Mouse (Mus musculus): Measurements from ENCODE around the gene Isoc2a. TPM values are rescaled to one million over a fixed set of nuclear protein-coding genes. Genes with fewer than 3 reads are reported as not detected.

Isoc2a gene
- 1.3 and 1.6 TPM in 2 replicates for polyA plus RNA-seq (2014; fragmentation: Nextera tagmentation; extraction: Ambion mirVana)

- Histone ChIP-seq H3K4me3 (ENCODE audit: low read depth, low read length) (peak within 1 kb of the TSS; percentile 63), H3K4me2 (ENCODE audit: low read depth, low read length) (peak within 1 kb of the TSS; percentile 93), H3K9me3 (ENCODE audit: control insufficient read depth, low read length) (no peaks in the 10 kb centered on the region), H3K36me3 (ENCODE audit: control insufficient read depth, insufficient read depth, low read length) (no peaks in the 10 kb centered on the region), H3K27ac (replicated peaks; ENCODE audit: low read depth, low read length) (no peak within 1 kb of the TSS; the same call in 1 of the 2 replicates), H3K4me1 (ENCODE audit: control insufficient read depth, insufficient read depth, low read length) (peaks cover 11% of the 10 kb centered on the region), H3K27me3 (replicated peaks; ENCODE audit: control insufficient read depth, insufficient read depth, low read length) (no peaks in the 10 kb centered on the region), H3K9ac (ENCODE audit: low read depth, low read length) (peak within 1 kb of the TSS; percentile 69)
- WGBS, result under 1% methylated on average over 22 of the region's 22 CpGs
- ATAC-seq (ENCODE audit: low read depth), result peak; percentile 100
- peak; percentile 97 for DNase-seq (ENCODE audit: low spot score)
These were observed at the start of gene Isoc2a for GRCm38 (mm10) chr7:4876753-4877221. Isoc2a (plus strand) TSS chr7:4877153.

DNA sequence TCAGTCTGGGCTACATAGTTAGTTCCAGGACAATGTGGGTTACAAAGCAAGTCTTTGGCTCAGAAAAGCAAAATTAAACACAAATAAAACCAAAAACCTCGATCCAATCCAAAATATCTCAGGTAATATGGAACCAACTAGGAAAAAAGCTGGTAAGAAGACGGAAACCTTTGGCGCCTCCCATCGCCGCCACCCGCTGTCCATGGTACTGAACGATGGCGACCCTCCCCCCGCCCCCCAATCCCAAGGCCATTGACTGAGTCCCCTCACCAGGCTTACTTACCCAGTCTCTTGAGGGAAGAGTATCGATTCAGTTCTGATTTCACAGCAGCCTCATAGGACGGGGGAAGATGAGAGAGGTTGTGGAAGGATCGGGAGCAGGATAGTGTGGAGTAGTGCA, 46.5 kb upstream of the Isoc2a start:
- WGBS, result 8% methylated on average over 12 of the region's 12 CpGs
- peaks cover 31% of the 10 kb centered on the region for H3K27me3 ChIP-seq (replicated peaks; ENCODE audit: control insufficient read depth, insufficient read depth, low read length)
- no peak overlapping the region for H3K4me3 ChIP-seq (ENCODE audit: low read depth, low read length)
- DNase-seq (ENCODE audit: low spot score), result no peak
- H3K4me1 ChIP-seq (ENCODE audit: control insufficient read depth, insufficient read depth, low read length), result no peaks in the 10 kb centered on the region
- no peak overlapping the region for H3K4me2 ChIP-seq (ENCODE audit: low read depth, low read length)
- no peak overlapping the region for H3K27ac ChIP-seq (replicated peaks; ENCODE audit: low read depth, low read length)
- no peak overlapping the region for H3K9ac ChIP-seq (ENCODE audit: low read depth, low read length)
- no peaks in the 10 kb centered on the region for H3K36me3 ChIP-seq (ENCODE audit: control insufficient read depth, insufficient read depth, low read length)
- H3K9me3 ChIP-seq (ENCODE audit: control insufficient read depth, low read length), result no peaks in the 10 kb centered on the region
- ATAC-seq (ENCODE audit: low read depth), result no peak

GRCm38 (mm10) chr7:4835631-4836327, 41.2 kb upstream of the Isoc2a start:
- no peak for DNase-seq (ENCODE audit: low spot score)
- Histone ChIP-seq H3K9ac (ENCODE audit: low read depth, low read length) (peak overlapping the region; percentile 60), H3K27me3 (replicated peaks; ENCODE audit: control insufficient read depth, insufficient read depth, low read length) (peaks cover 72% of the 10 kb centered on the region), H3K27ac (replicated peaks; ENCODE audit: low read depth, low read length) (no peak overlapping the region), H3K4me3 (ENCODE audit: low read depth, low read length) (peak overlapping the region; percentile 46), H3K36me3 (ENCODE audit: control insufficient read depth, insufficient read depth, low read length) (no peaks in the 10 kb centered on the region), H3K4me1 (ENCODE audit: control insufficient read depth, insufficient read depth, low read length) (no peaks in the 10 kb centered on the region), H3K4me2 (ENCODE audit: low read depth, low read length) (peak overlapping the region; percentile 80), H3K9me3 (ENCODE audit: control insufficient read depth, low read length) (peaks cover 6% of the 10 kb centered on the region)
- 9% methylated on average over 28 of the region's 34 CpGs for WGBS
- ATAC-seq (ENCODE audit: low read depth), result no peak; the same call in 1 of the 2 replicates

- DNase-seq (ENCODE audit: low spot score), result peak; percentile 55
- under 1% methylated on average over 40 of the region's 51 CpGs for WGBS
- Histone ChIP-seq H3K4me1 (ENCODE audit: control insufficient read depth, insufficient read depth, low read length) (no peaks in the 10 kb centered on the region), H3K9ac (ENCODE audit: low read depth, low read length) (peak overlapping the region; percentile 60), H3K4me2 (ENCODE audit: low read depth, low read length) (peak overlapping the region; percentile 80), H3K9me3 (ENCODE audit: control insufficient read depth, low read length) (peaks cover 6% of the 10 kb centered on the region), H3K4me3 (ENCODE audit: low read depth, low read length) (peak overlapping the region; percentile 46), H3K36me3 (ENCODE audit: control insufficient read depth, insufficient read depth, low read length) (no peaks in the 10 kb centered on the region), H3K27me3 (replicated peaks; ENCODE audit: control insufficient read depth, insufficient read depth, low read length) (peaks cover 67% of the 10 kb centered on the region), H3K27ac (replicated peaks; ENCODE audit: low read depth, low read length) (no peak overlapping the region)
- peak; percentile 92 for ATAC-seq (ENCODE audit: low read depth)
These were observed 40.6 kb upstream of the Isoc2a start for GRCm38 (mm10) chr7:4836351-4836792.

- peaks cover 6% of the 10 kb centered on the region for H3K9me3 ChIP-seq (ENCODE audit: control insufficient read depth, low read length)
- ATAC-seq (ENCODE audit: low read depth), result no peak
- WGBS, result 25% methylated on average over 1 of the region's 1 CpGs
- H3K4me2 ChIP-seq (ENCODE audit: low read depth, low read length), result no peak overlapping the region
- 0 out of 2 replicates have a peak, but pooled peaks cover 5% of the 10 kb centered on the region for H3K4me1 ChIP-seq (ENCODE audit: control insufficient read depth, insufficient read depth, low read length)
- DNase-seq (ENCODE audit: low spot score), result no peak
- H3K36me3 ChIP-seq (ENCODE audit: control insufficient read depth, insufficient read depth, low read length), result no peaks in the 10 kb centered on the region
- H3K4me3 ChIP-seq (ENCODE audit: low read depth, low read length), result no peak overlapping the region
- H3K27ac ChIP-seq (replicated peaks; ENCODE audit: low read depth, low read length), result no peak overlapping the region
- H3K9ac ChIP-seq (ENCODE audit: low read depth, low read length), result no peak overlapping the region
- peaks cover 71% of the 10 kb centered on the region for H3K27me3 ChIP-seq (replicated peaks; ENCODE audit: control insufficient read depth, insufficient read depth, low read length)
These were observed 39.3 kb upstream of the Isoc2a start for GRCm38 (mm10) chr7:4837639-4838038.

DNA sequence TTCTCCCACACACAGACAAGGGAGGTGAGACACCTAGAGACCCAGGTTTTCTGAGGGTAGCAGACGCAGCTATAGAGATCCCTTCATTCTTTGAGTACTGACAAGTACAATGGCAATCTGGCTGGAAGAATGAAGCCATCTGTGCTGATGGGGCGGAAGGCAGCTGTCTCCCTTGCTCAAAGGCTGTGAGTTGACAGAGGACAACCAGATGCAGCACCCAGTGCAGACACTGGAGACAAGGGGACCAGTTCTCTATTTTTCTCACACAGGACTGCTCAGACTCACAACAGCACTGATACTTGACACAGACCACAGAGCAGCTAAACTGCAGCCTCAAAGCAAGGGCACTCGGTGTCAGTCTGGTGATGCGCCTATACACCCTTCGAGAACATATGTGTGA, 34.9 kb upstream of the Isoc2a start:
- Histone ChIP-seq H3K27me3 (replicated peaks; ENCODE audit: control insufficient read depth, insufficient read depth, low read length) (peaks cover 72% of the 10 kb centered on the region), H3K36me3 (ENCODE audit: control insufficient read depth, insufficient read depth, low read length) (no peaks in the 10 kb centered on the region), H3K4me1 (ENCODE audit: control insufficient read depth, insufficient read depth, low read length) (peaks cover 26% of the 10 kb centered on the region), H3K4me3 (ENCODE audit: low read depth, low read length) (no peak overlapping the region), H3K27ac (replicated peaks; ENCODE audit: low read depth, low read length) (no peak overlapping the region), H3K4me2 (ENCODE audit: low read depth, low read length) (peak overlapping the region; percentile 92), H3K9ac (ENCODE audit: low read depth, low read length) (no peak overlapping the region), H3K9me3 (ENCODE audit: control insufficient read depth, low read length) (peaks cover 4% of the 10 kb centered on the region)
- 42% methylated on average over 5 of the region's 5 CpGs for WGBS
- no peak for ATAC-seq (ENCODE audit: low read depth)
- no peak for DNase-seq (ENCODE audit: low spot score)

GRCm38 (mm10) chr7:4842634-4843131, 34.3 kb upstream of the Isoc2a start:
- DNase-seq (ENCODE audit: low spot score), result peak; percentile 67
- Histone ChIP-seq H3K27ac (replicated peaks; ENCODE audit: low read depth, low read length) (no peak overlapping the region), H3K4me3 (ENCODE audit: low read depth, low read length) (peak overlapping the region; percentile 46; the same call in 1 of the 2 replicates), H3K36me3 (ENCODE audit: control insufficient read depth, insufficient read depth, low read length) (no peaks in the 10 kb centered on the region), H3K4me2 (ENCODE audit: low read depth, low read length) (peak overlapping the region; percentile 92), H3K27me3 (replicated peaks; ENCODE audit: control insufficient read depth, insufficient read depth, low read length) (peaks cover 66% of the 10 kb centered on the region), H3K4me1 (ENCODE audit: control insufficient read depth, insufficient read depth, low read length) (peaks cover 26% of the 10 kb centered on the region), H3K9me3 (ENCODE audit: control insufficient read depth, low read length) (no peaks in the 10 kb centered on the region), H3K9ac (ENCODE audit: low read depth, low read length) (no peak overlapping the region)
- ATAC-seq (ENCODE audit: low read depth), result peak; percentile 75
- WGBS, result under 1% methylated on average over 16 of the region's 16 CpGs

- H3K36me3 ChIP-seq (ENCODE audit: control insufficient read depth, insufficient read depth, low read length), result no peaks in the 10 kb centered on the region
- DNase-seq (ENCODE audit: low spot score) (peak; percentile 65), ATAC-seq (ENCODE audit: low read depth) (no peak)
- peak overlapping the region; percentile 54 for H3K9ac ChIP-seq (ENCODE audit: low read depth, low read length)
- peak overlapping the region; percentile 46 for H3K4me3 ChIP-seq (ENCODE audit: low read depth, low read length)
- H3K4me1 ChIP-seq (ENCODE audit: control insufficient read depth, insufficient read depth, low read length), result peaks cover 26% of the 10 kb centered on the region
- no peak overlapping the region for H3K27ac ChIP-seq (replicated peaks; ENCODE audit: low read depth, low read length)
- WGBS, result under 1% methylated on average over 28 of the region's 34 CpGs
- peak overlapping the region; percentile 92 for H3K4me2 ChIP-seq (ENCODE audit: low read depth, low read length)
- H3K27me3 ChIP-seq (replicated peaks; ENCODE audit: control insufficient read depth, insufficient read depth, low read length), result peaks cover 60% of the 10 kb centered on the region
- no peaks in the 10 kb centered on the region for H3K9me3 ChIP-seq (ENCODE audit: control insufficient read depth, low read length)
These were observed 33.2 kb upstream of the Isoc2a start for GRCm38 (mm10) chr7:4843604-4844244.

Measured in embryonic facial prominence, embryonic 14.5 days (tissue).